9 mouse cellular contexts compared by ENCODE assay signal in the genomic region with DNA sequence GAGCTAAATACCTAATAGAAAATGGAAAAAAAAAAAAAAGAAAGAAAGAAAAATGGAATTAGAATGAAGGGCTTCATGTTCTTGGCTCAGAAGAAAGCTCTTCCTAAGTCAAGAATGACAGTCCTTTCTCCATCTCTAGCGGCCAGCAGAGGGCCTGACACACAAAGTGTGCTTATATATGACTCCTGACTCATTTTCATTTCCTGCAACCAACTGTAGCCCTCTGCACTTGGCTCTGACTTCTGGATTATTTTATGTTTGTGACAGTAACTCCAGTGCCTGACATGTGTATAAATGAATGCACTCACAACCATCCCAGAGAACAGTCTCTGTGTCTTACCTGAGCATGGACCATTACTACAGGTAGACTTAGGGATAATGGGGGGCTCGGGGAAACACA. TPM values are rescaled to one million over a fixed set of nuclear protein-coding genes. Genes with fewer than 3 reads are reported as not detected.
DNase-seq lines count a peak whose midpoint lies in the region; ATAC-seq and TF ChIP-seq lines count a peak whose summit lies in the region.
"Had no signal": no experiment of that assay in that cellular context is flagged by ENCODE, and none has a peak within 500 bp of the region (broad histone marks: within the 10 kb centered on the region; RNA-seq: fewer than 3 reads in every experiment).

No protein-coding gene starts in this region.

- no peak overlapping the region for H3K27ac ChIP-seq in lung, postnatal 0 days (ENCODE audit: low read length)
- no peak overlapping the region for H3K27ac ChIP-seq in forebrain, embryonic 12.5 days

- H3K4me2 ChIP-seq in lung, postnatal 0 days (replicated peaks; ENCODE audit: low read depth, low read length): no peak overlapping the region
- no peak overlapping the region for H3K4me2 ChIP-seq in forebrain, embryonic 12.5 days

- no peak for TF ChIP-seq POLR2A in lung, adult 2 months (IDR thresholded peaks at IDR 0.05; ENCODE audit: borderline replicate concordance, extremely low read depth, low read depth, low read length)
- TF ChIP-seq POLR2A in brain, embryonic 14.5 days (IDR thresholded peaks at IDR 0.05; ENCODE audit: borderline replicate concordance, extremely low read depth, insufficient read depth, insufficient read length, poor library complexity, severe bottlenecking): no peak

- no peak for ATAC-seq in lung, postnatal 0 days
- ATAC-seq in megakaryocyte progenitor cell, adult 5-6 weeks (replicated peaks; ENCODE audit: poor library complexity): peak; percentile 78
- ATAC-seq in forebrain, embryonic 12.5 days (ENCODE audit: low FRiP score): no peak

- H3K4me3 ChIP-seq in lung, postnatal 0 days (ENCODE audit: low read depth, low read length): no peak overlapping the region
- no peak overlapping the region for H3K4me3 ChIP-seq in lung, adult 2 months (replicated peaks; ENCODE audit: extremely low read depth, low read depth, low read length)
- no peak overlapping the region for H3K4me3 ChIP-seq in forebrain, embryonic 12.5 days (replicated peaks)

- peak; percentile 35 for DNase-seq in adrenal gland, postnatal 10 days
- no peak for DNase-seq in adrenal gland, postnatal 4 days (ENCODE audit: low spot score in 2 of 2)
- DNase-seq in lung, postnatal 0 days (ENCODE audit: low spot score): peak; percentile 74
- DNase-seq in lung, adult 2 months: no peak
- peak; percentile 50 for DNase-seq in brain, embryonic 14.5 days (ENCODE audit: low read depth)
- no peak for DNase-seq in left cerebral cortex, postnatal 25 days (ENCODE audit: low spot score in 2 of 2)

- TF ChIP-seq EP300 in lung, postnatal 0 days (IDR thresholded peaks at IDR 0.05): no peak

- peak; percentile 59 for TF ChIP-seq CTCF in lung, postnatal 0 days (IDR thresholded peaks at IDR 0.05)
- TF ChIP-seq CTCF in lung, adult 2 months (IDR thresholded peaks at IDR 0.05; ENCODE audit: insufficient read depth, low read length): no peak
- TF ChIP-seq CTCF in brain, embryonic 14.5 days (IDR thresholded peaks at IDR 0.05; ENCODE audit: borderline replicate concordance, extremely low read depth, insufficient read depth, insufficient read length): peak; percentile 51; the same call in 1 of the 2 replicates

- H3K4me1 ChIP-seq in lung, postnatal 0 days (ENCODE audit: insufficient read depth, low read depth, low read length): no peaks in the 10 kb centered on the region
- no peaks in the 10 kb centered on the region for H3K4me1 ChIP-seq in lung, adult 2 months (ENCODE audit: control insufficient read depth, insufficient read depth, low read length)
- H3K4me1 ChIP-seq in forebrain, embryonic 12.5 days: peaks cover 12% of the 10 kb centered on the region

- no peaks in the 10 kb centered on the region for H3K36me3 ChIP-seq in lung, postnatal 0 days (ENCODE audit: insufficient read depth, low read length)
- H3K36me3 ChIP-seq in forebrain, embryonic 12.5 days (replicated peaks): no peaks in the 10 kb centered on the region
- H3K36me3 ChIP-seq: G1E had no signal

- H3K9ac ChIP-seq in lung, postnatal 0 days (replicated peaks; ENCODE audit: low read depth): no peak overlapping the region
- no peak overlapping the region for H3K9ac ChIP-seq in forebrain, embryonic 12.5 days

- intact Hi-C loops in left cerebral cortex, postnatal 25 days (cut with DNase I): no loop called here

- no peaks in the 10 kb centered on the region; the same call in 1 of the 2 replicates for H3K27me3 ChIP-seq in lung, postnatal 0 days (replicated peaks; ENCODE audit: insufficient read depth, low read length)
- peaks cover 27% of the 10 kb centered on the region for H3K27me3 ChIP-seq in forebrain, embryonic 12.5 days

- 47% methylated on average over 2 of the region's 2 CpGs for WGBS in lung, postnatal 0 days
- 44% methylated on average over 2 of the region's 2 CpGs for WGBS in lung, adult 2 months
- 53% methylated on average over 2 of the region's 2 CpGs for WGBS in forebrain, embryonic 12.5 days

- no peaks in the 10 kb centered on the region for H3K9me3 ChIP-seq in lung, postnatal 0 days (ENCODE audit: low read length)
- no peaks in the 10 kb centered on the region for H3K9me3 ChIP-seq in forebrain, embryonic 12.5 days
- H3K9me3 ChIP-seq: G1E had no signal

RNA-seq across cellular contexts. Expression of gene Prrg4, which starts 2.0 kb away (rescaled TPM):
- total RNA-seq in adrenal gland, postnatal 10 days (2021): 1 to 10 TPM; 2.1 to 4.6 TPM
- 1 to 10 TPM; 4.2 to 5.5 TPM for total RNA-seq in adrenal gland, postnatal 4 days (2021)
- polyA plus RNA-seq in lung, postnatal 0 days (2015; fragmentation: Nextera tagmentation; extraction: Ambion mirVana): 1.7 and 2.3 TPM in 2 replicates
- 0.72 and 1.4 TPM in 2 replicates for polyA plus RNA-seq in lung, adult 2 months (2012; rRNA removed)
- polyA plus RNA-seq in brain, embryonic 14.5 days (2012; rRNA removed): 0.20 and 0.55 TPM in 2 replicates
- 1.1 and 1.4 TPM in 2 replicates for total RNA-seq in megakaryocyte progenitor cell, adult 5-6 weeks (2015)
- total RNA-seq in megakaryocyte progenitor cell, adult 5-6 weeks (2017): 4.1 and 4.8 TPM in 2 replicates
- 0.70 and 0.94 TPM in 2 replicates for polyA plus RNA-seq in forebrain, embryonic 12.5 days (2016; fragmentation: Nextera tagmentation; extraction: Ambion mirVana)
- under 1 TPM; 0.25 to 0.48 TPM for total RNA-seq in left cerebral cortex, postnatal 25 days (2021)
- polyA plus RNA-seq: G1E had no signal

RNA-seq across cellular contexts. Expression of gene Ccdc73, which starts 20.0 kb away (rescaled TPM):
- total RNA-seq in adrenal gland, postnatal 10 days (2021): 1 to 10 TPM; 5.5 to 8.2 TPM
- total RNA-seq in adrenal gland, postnatal 4 days (2021): 1 to 10 TPM; 3.9 to 5.2 TPM
- polyA plus RNA-seq in lung, postnatal 0 days (2015; fragmentation: Nextera tagmentation; extraction: Ambion mirVana): 9.2 and 11.9 TPM in 2 replicates
- 1.1 TPM in 1 of 2 replicates, not detected in the other for polyA plus RNA-seq in lung, adult 2 months (2012; rRNA removed)
- polyA plus RNA-seq in brain, embryonic 14.5 days (2012; rRNA removed): 3.4 and 4.1 TPM in 2 replicates
- total RNA-seq in megakaryocyte progenitor cell, adult 5-6 weeks (2015): 2.2 and 10.1 TPM in 2 replicates
- total RNA-seq in megakaryocyte progenitor cell, adult 5-6 weeks (2017): 0.03 and 5.2 TPM in 2 replicates
- 8.8 and 9.7 TPM in 2 replicates for polyA plus RNA-seq in forebrain, embryonic 12.5 days (2016; fragmentation: Nextera tagmentation; extraction: Ambion mirVana)
- not detected for total RNA-seq in left cerebral cortex, postnatal 25 days (2021)

RNA-seq across cellular contexts. Expression of gene Qser1, which starts 31.1 kb away (rescaled TPM):
- 10 to 100 TPM; 18.9 to 24.9 TPM for total RNA-seq in adrenal gland, postnatal 10 days (2021)
- total RNA-seq in adrenal gland, postnatal 4 days (2021): 10 to 100 TPM; 25.5 to 28.1 TPM
- 3.3 and 3.7 TPM in 2 replicates for polyA plus RNA-seq in lung, postnatal 0 days (2015; fragmentation: Nextera tagmentation; extraction: Ambion mirVana)
- 4.6 and 5.9 TPM in 2 replicates for polyA plus RNA-seq in lung, adult 2 months (2012; rRNA removed)
- polyA plus RNA-seq in brain, embryonic 14.5 days (2012; rRNA removed): 20.4 and 21.9 TPM in 2 replicates
- total RNA-seq in megakaryocyte progenitor cell, adult 5-6 weeks (2015): 50.9 and 56.0 TPM in 2 replicates
- 8.7 and 12.7 TPM in 2 replicates for total RNA-seq in megakaryocyte progenitor cell, adult 5-6 weeks (2017)
- polyA plus RNA-seq in forebrain, embryonic 12.5 days (2016; fragmentation: Nextera tagmentation; extraction: Ambion mirVana): 15.5 and 15.6 TPM in 2 replicates
- total RNA-seq in left cerebral cortex, postnatal 25 days (2021): 1 to 10 TPM; 9.0 to 9.5 TPM

Comparison
In these comparisons a context has a peak if more than half of its experiments do, and no peak if none do; other contexts are left out.
1. DNase-seq: peak in adrenal gland, postnatal 10 days (single experiment), lung, postnatal 0 days (single experiment) and brain, embryonic 14.5 days (single experiment); none in adrenal gland, postnatal 4 days (0 of 2), lung, adult 2 months (single experiment) and left cerebral cortex, postnatal 25 days (0 of 2).